Mouse (Mus musculus) heart, adult 18-20 months (tissue): ENCODE results near the gene Zfp687. TPM values are rescaled to one million over a fixed set of nuclear protein-coding genes. Genes with fewer than 3 reads are reported as not detected.
A peak's percentile ranks its signal among the peaks of the same experiment; 100 is the strongest.

Source experiments
- DNase-seq, 2 experiments: peaks; one replicate each; pipeline ENCODE4 v3.0.0; 2021 to 2022; ENCODE audit warnings: mixed read lengths in 1 of 2
- microRNA-seq, 2 experiments: library from miRNA; unstranded; fragments of <30 nt; microRNA quantifications; one replicate each; pipeline ENCODE4 v1.2.0; 2022
- total RNA-seq, 2 experiments: library from RNA; stranded (reverse); gene quantifications; 2 replicates each; pipeline ENCODE4 v1.2.3; 2021

Gene Zfp687
- total RNA-seq, 2 experiments from 2014 or later: 10.3 to 12.0 TPM

GRCm38 (mm10) chr3:94960322-94960721 is 54.9 kb downstream of the Zfp687 start:
- no peak for DNase-seq

DNA sequence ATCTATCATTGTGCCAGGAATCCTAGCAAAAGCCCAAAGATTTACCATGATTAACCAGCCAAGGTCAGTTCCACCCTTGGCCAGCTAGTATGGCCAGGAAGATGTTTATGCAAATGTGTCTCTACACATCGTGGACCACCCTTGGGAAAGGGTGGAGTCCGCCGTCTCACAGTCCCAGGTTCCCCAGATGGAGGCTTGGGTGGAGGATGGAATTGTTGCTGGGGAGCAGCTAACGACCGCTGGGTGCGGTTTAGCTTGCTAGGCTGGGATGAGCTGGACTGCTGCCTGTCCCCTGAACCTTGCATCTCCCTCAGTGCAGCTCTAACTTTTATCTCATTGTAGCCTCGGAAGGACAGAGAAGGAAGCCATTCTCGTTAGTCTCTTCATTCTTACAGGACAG is 55.4 kb downstream of the Zfp687 start:
- peak in 1 of 2 experiments; percentile 31 for DNase-seq

DNA sequence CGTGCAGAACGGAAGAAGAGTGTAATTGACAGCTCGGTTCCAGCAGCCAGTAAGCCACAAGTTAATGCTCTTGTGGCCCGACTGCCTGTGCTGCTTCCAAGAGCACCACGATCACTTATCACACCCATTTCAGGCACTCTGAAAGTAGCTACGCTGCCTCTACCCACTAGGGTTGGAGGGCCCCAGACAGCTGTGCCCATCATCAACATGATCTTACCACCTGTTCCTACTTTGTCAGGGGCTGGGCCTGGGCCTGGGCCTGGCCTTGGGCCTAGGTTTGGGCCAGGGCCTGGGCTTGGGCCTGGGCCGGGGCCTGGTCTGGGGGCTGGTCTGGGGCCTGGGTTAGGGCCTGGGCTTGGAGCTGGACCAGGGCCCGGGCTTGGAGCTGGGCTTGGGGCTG is 57.0 kb downstream of the Zfp687 start:
- DNase-seq: no peak

Small RNAs within 50 kb of the gene (microRNA-seq; reads per million reads assigned to microRNA genes)
- 1.4 to 2.7 reads per million in 2 experiments for gene Mir7013

Other genes starting within 250 kb of the Zfp687 start
- under 1 TPM; 0.37 to 0.85 TPM for gene Cgn, start 229.0 kb downstream of the Zfp687 start, total RNA-seq
- 10 to 100 TPM; 12.9 to 20.2 TPM for gene Pogz, start 177.9 kb downstream of the Zfp687 start, total RNA-seq
- gene Psmb4, start 128.5 kb downstream of the Zfp687 start, total RNA-seq: 100 to 1,000 TPM; 223 to 258 TPM
- 100 to 1,000 TPM in 1 of 2 experiments, 10 to 100 TPM in 1; 97.9 to 127 TPM for gene Selenbp1, start 82.4 kb downstream of the Zfp687 start, total RNA-seq
- 1 to 10 TPM; 5.4 to 8.8 TPM for gene Rfx5, start 61.4 kb downstream of the Zfp687 start, total RNA-seq
- 10 to 100 TPM; 23.7 to 26.6 TPM for gene Pi4kb, start 40.7 kb downstream of the Zfp687 start, total RNA-seq
- 100 to 1,000 TPM; 146 to 151 TPM for gene Psmd4, start 27.2 kb upstream of the Zfp687 start, total RNA-seq
- 10 to 100 TPM; 14.9 to 15.3 TPM for gene Pip5k1a, start 91.5 kb upstream of the Zfp687 start, total RNA-seq
- gene Vps72, start 95.6 kb upstream of the Zfp687 start, total RNA-seq: 10 to 100 TPM; 32.1 to 32.5 TPM
- 10 to 100 TPM; 34.7 to 36.3 TPM for gene Tmod4, start 109.0 kb upstream of the Zfp687 start, total RNA-seq
- 10 to 100 TPM; 36.5 to 38.3 TPM for gene Scnm1, start 118.6 kb upstream of the Zfp687 start, total RNA-seq
- 1 to 10 TPM; 4.5 to 4.7 TPM for gene Lysmd1, start 118.6 kb upstream of the Zfp687 start, total RNA-seq
- 1 to 10 TPM; 2.2 to 2.6 TPM for gene Tnfaip8l2, start 126.9 kb upstream of the Zfp687 start, total RNA-seq
- 1 to 10 TPM; 4.0 to 4.8 TPM for gene Sema6c, start 145.0 kb upstream of the Zfp687 start, total RNA-seq
- 10 to 100 TPM; 11.2 to 13.9 TPM for gene Gabpb2, start 202.5 kb upstream of the Zfp687 start, total RNA-seq
- 10 to 100 TPM; 19.3 to 21.8 TPM for gene Cdc42se1, start 213.3 kb upstream of the Zfp687 start, total RNA-seq
- 1 to 10 TPM; 6.8 to 8.6 TPM for gene Mllt11, start 216.7 kb upstream of the Zfp687 start, total RNA-seq
- gene Gm128, start 226.2 kb upstream of the Zfp687 start, total RNA-seq: not detected
- gene Bnipl, start 235.7 kb upstream of the Zfp687 start, total RNA-seq: not detected